Mouse (Mus musculus) kidney, embryonic 15.5 days (tissue): ENCODE measurements at regions not wholly inside any gene's neighbourhood (a gene's known extent, or its start where the extent isn't known, plus 50 kb on each side); places are given as distances from the start of the nearest gene placed in this dataset.
"Not testable (repeated sequence)": the region's sequence is repeated elsewhere in the genome, so short reads cannot be mapped to it uniquely, and the experiment has no call there.

ENCODE experiments used
- ATAC-seq: fragments of 200-750 bp; cut with Nextera tagmentation; replicated peaks from 2 replicates; pipeline ENCODE4 v1.8.0; 2017; ENCODE audit warnings: moderate TSS enrichment; ENCODE audit not compliant: low FRiP score
- H3K27ac ChIP-seq: fragments of 300-500 bp; sonication (generic); 2 replicates; pipeline ENCODE4 v1.5.1; 2015; ENCODE audit warnings: mild to moderate bottlenecking, inconsistent platforms
- H3K27me3 ChIP-seq: fragments of 300-500 bp; sonication (generic); 2 replicates; pipeline ENCODE4 v1.6.1; 2015; ENCODE audit warnings: inconsistent platforms
- H3K36me3 ChIP-seq: fragments of 300-500 bp; sonication (generic); 2 replicates; pipeline ENCODE4 v1.6.1; 2015; ENCODE audit warnings: inconsistent platforms
- H3K4me1 ChIP-seq: fragments of 300-500 bp; sonication (generic); 2 replicates; pipeline ENCODE4 v1.6.1; 2015; ENCODE audit warnings: inconsistent platforms
- H3K4me2 ChIP-seq: fragments of 300-500 bp; sonication (generic); 2 replicates; pipeline ENCODE4 v1.6.1; 2015; ENCODE audit warnings: moderate library complexity, mild to moderate bottlenecking, inconsistent platforms
- H3K4me3 ChIP-seq: fragments of 300-500 bp; sonication (generic); replicated peaks from 2 replicates; pipeline ENCODE4 v1.5.1; 2015; ENCODE audit warnings: mild to moderate bottlenecking, inconsistent platforms
- H3K9ac ChIP-seq: fragments of 300-500 bp; sonication (generic); 2 replicates; pipeline ENCODE4 v1.6.1; 2015; ENCODE audit warnings: mild to moderate bottlenecking, inconsistent platforms
- H3K9me3 ChIP-seq: fragments of 300-500 bp; sonication (generic); replicated peaks from 2 replicates; pipeline ENCODE4 v1.6.1; 2016; ENCODE audit warnings: inconsistent platforms
- whole genome bisulfite sequencing: fragments of 180-500 bp; shearing (Covaris S2); methylation state at CpG from one replicate; pipeline ENCODE4 v1.1.7; 2015; ENCODE audit warnings: mixed read lengths; 5-methylcytosine and 5-hydroxymethylcytosine counted together

GRCm38 (mm10) chr17:50409271-50409670 is 99.9 kb upstream of the Plcl2 start:
- Histone ChIP-seq H3K27ac (no peak overlapping the region), H3K4me3 (no peak overlapping the region), H3K27me3 (no peaks in the 10 kb centered on the region), H3K4me1 (peaks cover 4% of the 10 kb centered on the region; the same call in 1 of the 2 replicates), H3K9me3 (no peaks in the 10 kb centered on the region), H3K36me3 (no peaks in the 10 kb centered on the region), H3K9ac (no peak overlapping the region), H3K4me2 (no peak overlapping the region)
- WGBS, result 91% methylated on average over 3 of the region's 3 CpGs
- no peak for ATAC-seq

- Histone ChIP-seq H3K27ac (no peak overlapping the region), H3K4me1 (peaks cover 4% of the 10 kb centered on the region; the same call in 1 of the 2 replicates), H3K9me3 (no peaks in the 10 kb centered on the region), H3K4me2 (no peak overlapping the region), H3K4me3 (no peak overlapping the region), H3K9ac (no peak overlapping the region), H3K36me3 (no peaks in the 10 kb centered on the region), H3K27me3 (no peaks in the 10 kb centered on the region)
- WGBS, result 82% methylated on average over 8 of the region's 8 CpGs
- no peak for ATAC-seq
Observed at GRCm38 (mm10) chr17:50409895-50410294, 99.3 kb upstream of the Plcl2 start.

- H3K36me3 ChIP-seq, result no peaks in the 10 kb centered on the region
- no peak for ATAC-seq
- H3K4me3 ChIP-seq, result no peak overlapping the region
- H3K4me1 ChIP-seq, result peaks cover 4% of the 10 kb centered on the region; the same call in 1 of the 2 replicates
- H3K27me3 ChIP-seq, result no peaks in the 10 kb centered on the region
- WGBS, result 100% methylated on average over 3 of the region's 3 CpGs
- H3K9ac ChIP-seq, result no peak overlapping the region
- no peaks in the 10 kb centered on the region for H3K9me3 ChIP-seq
- H3K27ac ChIP-seq, result no peak overlapping the region
- no peak overlapping the region for H3K4me2 ChIP-seq
Observed at GRCm38 (mm10) chr17:50410296-50410695, 98.9 kb upstream of the Plcl2 start.

GRCm38 (mm10) chr17:50412446-50412845 is 96.8 kb upstream of the Plcl2 start:
- no peaks in the 10 kb centered on the region for H3K36me3 ChIP-seq
- no peak overlapping the region for H3K4me2 ChIP-seq
- no peak overlapping the region for H3K9ac ChIP-seq
- H3K27me3 ChIP-seq, result no peaks in the 10 kb centered on the region
- no peaks in the 10 kb centered on the region for H3K9me3 ChIP-seq
- no peak overlapping the region for H3K4me3 ChIP-seq
- no peak overlapping the region for H3K27ac ChIP-seq
- H3K4me1 ChIP-seq, result peaks cover 3% of the 10 kb centered on the region; the same call in 1 of the 2 replicates
- WGBS, result 92% methylated on average over 5 of the region's 5 CpGs
- no peak for ATAC-seq

GRCm38 (mm10) chr17:50413916-50414315 is 95.3 kb upstream of the Plcl2 start:
- Histone ChIP-seq H3K36me3 (no peaks in the 10 kb centered on the region), H3K9me3 (no peaks in the 10 kb centered on the region), H3K4me1 (no peaks in the 10 kb centered on the region), H3K9ac (no peak overlapping the region), H3K4me3 (no peak overlapping the region), H3K27me3 (no peaks in the 10 kb centered on the region), H3K27ac (no peak overlapping the region), H3K4me2 (no peak overlapping the region)
- 75% methylated on average over 5 of the region's 5 CpGs for WGBS
- ATAC-seq, result no peak

GRCm38 (mm10) chr17:50415331-50416005 is 93.7 kb upstream of the Plcl2 start:
- no peaks in the 10 kb centered on the region for H3K36me3 ChIP-seq
- no peaks in the 10 kb centered on the region for H3K9me3 ChIP-seq
- no peak overlapping the region for H3K4me3 ChIP-seq
- H3K27me3 ChIP-seq, result no peaks in the 10 kb centered on the region
- no peak for ATAC-seq
- H3K4me1 ChIP-seq, result no peaks in the 10 kb centered on the region
- WGBS, result 86% methylated on average over 2 of the region's 2 CpGs
- H3K4me2 ChIP-seq, result no peak overlapping the region
- no peak overlapping the region for H3K27ac ChIP-seq
- H3K9ac ChIP-seq, result no peak overlapping the region

GRCm38 (mm10) chr17:50416119-50416518 is 93.1 kb upstream of the Plcl2 start:
- H3K27ac ChIP-seq, result no peak overlapping the region
- whole genome bisulfite sequencing, result 80% methylated on average over 1 of the region's 1 CpGs
- no peaks in the 10 kb centered on the region for H3K27me3 ChIP-seq
- no peaks in the 10 kb centered on the region for H3K4me1 ChIP-seq
- no peak overlapping the region for H3K4me3 ChIP-seq
- no peaks in the 10 kb centered on the region for H3K9me3 ChIP-seq
- no peak for ATAC-seq
- no peak overlapping the region for H3K9ac ChIP-seq
- H3K4me2 ChIP-seq, result no peak overlapping the region
- H3K36me3 ChIP-seq, result no peaks in the 10 kb centered on the region

GRCm38 (mm10) chr17:50416538-50417113 is 92.6 kb upstream of the Plcl2 start:
- Histone ChIP-seq H3K27ac (no peak overlapping the region), H3K9ac (no peak overlapping the region), H3K27me3 (no peaks in the 10 kb centered on the region), H3K4me1 (no peaks in the 10 kb centered on the region), H3K9me3 (no peaks in the 10 kb centered on the region), H3K4me3 (no peak overlapping the region), H3K36me3 (no peaks in the 10 kb centered on the region), H3K4me2 (no peak overlapping the region)
- no peak for ATAC-seq
- WGBS, result 76% methylated on average over 3 of the region's 3 CpGs

GRCm38 (mm10) chr17:50418863-50419383 is 90.3 kb upstream of the Plcl2 start:
- Histone ChIP-seq H3K4me2 (no peak overlapping the region), H3K27ac (no peak overlapping the region), H3K36me3 (no peaks in the 10 kb centered on the region), H3K4me1 (no peaks in the 10 kb centered on the region), H3K9me3 (no peaks in the 10 kb centered on the region), H3K9ac (no peak overlapping the region), H3K27me3 (no peaks in the 10 kb centered on the region), H3K4me3 (no peak overlapping the region)
- WGBS, result 66% methylated on average over 3 of the region's 3 CpGs
- ATAC-seq, result no peak

GRCm38 (mm10) chr17:50419551-50419950 is 89.7 kb upstream of the Plcl2 start:
- H3K27me3 ChIP-seq, H3K4me3 ChIP-seq, ATAC-seq: not testable (repeated sequence)

GRCm38 (mm10) chr17:50419966-50420365 is 89.2 kb upstream of the Plcl2 start:
- Histone ChIP-seq H3K4me3 (no peak overlapping the region), H3K36me3 (no peaks in the 10 kb centered on the region), H3K9me3 (0 out of 2 replicates have a peak, but pooled peaks cover 2% of the 10 kb centered on the region), H3K9ac (no peak overlapping the region), H3K27me3 (no peaks in the 10 kb centered on the region), H3K4me2 (no peak overlapping the region), H3K27ac (no peak overlapping the region), H3K4me1 (no peaks in the 10 kb centered on the region)
- peak; percentile 87 for ATAC-seq
- WGBS, result 87% methylated on average over 11 of the region's 12 CpGs

More at GRCm38 (mm10) chr17:50419551-50419950, 89.7 kb upstream of the Plcl2 start:
- H3K27ac ChIP-seq, H3K9ac ChIP-seq, H3K4me2 ChIP-seq, H3K9me3 ChIP-seq, H3K36me3 ChIP-seq, H3K4me1 ChIP-seq: not testable (repeated sequence)

GRCm38 (mm10) chr17:50420690-50421089 is 88.5 kb upstream of the Plcl2 start:
- no peaks in the 10 kb centered on the region for H3K36me3 ChIP-seq
- H3K4me3 ChIP-seq, result no peak overlapping the region
- no peak for ATAC-seq
- no peak overlapping the region for H3K9ac ChIP-seq
- H3K9me3 ChIP-seq, result 0 out of 2 replicates have a peak, but pooled peaks cover 2% of the 10 kb centered on the region
- no peaks in the 10 kb centered on the region for H3K27me3 ChIP-seq
- no peak overlapping the region for H3K27ac ChIP-seq
- whole genome bisulfite sequencing, result 92% methylated on average over 6 of the region's 6 CpGs
- no peak overlapping the region for H3K4me2 ChIP-seq
- no peaks in the 10 kb centered on the region for H3K4me1 ChIP-seq
